Mouse (Mus musculus): Measurements from ENCODE around the gene Nfatc2ip. TPM values are rescaled to one million over a fixed set of nuclear protein-coding genes. Genes with fewer than 3 reads are reported as not detected.
A peak's percentile ranks its signal among the peaks of the same experiment; 100 is the strongest.
"Not testable (repeated sequence)": the region's sequence is repeated elsewhere in the genome, so short reads cannot be mapped to it uniquely, and the experiment has no call there.

The Nfatc2ip gene
- polyA plus RNA-seq, 1 experiment, result 24.3 TPM

DNA sequence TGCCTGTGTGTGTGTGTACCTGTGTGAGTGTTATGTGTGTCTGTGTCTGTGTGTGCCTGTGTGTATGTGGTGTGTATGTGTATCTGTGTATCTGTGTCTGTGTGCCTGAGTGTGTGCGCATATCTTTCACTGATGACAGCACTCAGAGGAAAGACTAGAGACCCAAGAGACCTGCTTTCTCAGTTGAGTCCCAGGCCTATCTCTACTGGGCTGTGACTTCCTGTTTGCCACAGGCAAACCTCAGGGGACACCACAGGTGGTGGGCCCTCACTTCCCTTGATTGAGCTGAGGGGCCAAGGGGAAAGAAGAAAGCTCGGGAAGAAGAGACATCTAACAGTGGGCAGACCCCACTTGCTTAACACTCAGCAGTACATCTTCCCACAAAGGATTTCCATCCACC, 20.1 kb upstream of the Nfatc2ip start:
- H3K27me3 ChIP-seq (ENCODE audit: control insufficient read depth, insufficient read depth, low read length), result no peaks in the 10 kb centered on the region
- H3K27ac ChIP-seq (ENCODE audit: control insufficient read depth, insufficient read depth, low read length), result no peak overlapping the region
- H3K4me1 ChIP-seq (replicated peaks; ENCODE audit: control insufficient read depth, insufficient read depth, low read length), result peaks cover 8% of the 10 kb centered on the region
- no peak for TF ChIP-seq CTCF (IDR thresholded peaks at IDR 0.05; ENCODE audit: borderline replicate concordance, control insufficient read depth, extremely low read depth, insufficient read depth, low read length, poor library complexity)
- no peak for TF ChIP-seq POLR2A (IDR thresholded peaks at IDR 0.05; ENCODE audit: control insufficient read depth, extremely low read depth, insufficient read depth, low read length, poor library complexity)
- H3K4me3 ChIP-seq (ENCODE audit: control insufficient read depth, insufficient read depth, low read length), result no peak overlapping the region
- WGBS, result 7% methylated on average over 2 of the region's 2 CpGs
- peak; percentile 27 for DNase-seq
- no peaks in the 10 kb centered on the region for H3K36me3 ChIP-seq (ENCODE audit: control insufficient read depth, insufficient read depth, low read length)

DNA sequence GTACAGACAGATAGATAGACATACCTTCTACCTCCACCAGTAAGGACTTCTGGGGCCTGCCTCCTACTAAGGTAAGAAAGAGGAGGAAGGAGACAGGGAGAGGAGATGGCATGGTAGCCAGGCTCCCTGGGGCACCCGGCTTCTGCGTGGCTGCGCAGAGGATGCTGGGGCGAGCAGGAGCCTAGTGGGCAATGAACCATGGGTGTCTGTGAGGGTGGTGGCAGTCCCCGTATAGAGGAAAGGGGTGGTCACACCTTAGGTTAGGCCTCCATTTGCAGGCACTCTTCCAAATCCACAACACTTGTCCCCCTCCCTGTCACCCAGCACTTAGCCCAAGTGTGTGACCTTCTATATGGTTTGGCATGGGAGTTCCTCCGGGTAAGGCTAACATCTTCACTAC, 18.2 kb upstream of the Nfatc2ip start, which contains the start of gene Cd19:
Gene Cd19 (minus strand): TSS at position 165 of the 400 bp plus-strand sequence.
- 88% methylated on average over 6 of the region's 6 CpGs for WGBS
- no peak within 1 kb of the TSS for H3K27ac ChIP-seq (ENCODE audit: control insufficient read depth, insufficient read depth, low read length)
- peaks cover 8% of the 10 kb centered on the region for H3K4me1 ChIP-seq (replicated peaks; ENCODE audit: control insufficient read depth, insufficient read depth, low read length)
- no peaks in the 10 kb centered on the region for H3K27me3 ChIP-seq (ENCODE audit: control insufficient read depth, insufficient read depth, low read length)
- H3K36me3 ChIP-seq (ENCODE audit: control insufficient read depth, insufficient read depth, low read length), result no peaks in the 10 kb centered on the region
- TF ChIP-seq CTCF (IDR thresholded peaks at IDR 0.05; ENCODE audit: borderline replicate concordance, control insufficient read depth, extremely low read depth, insufficient read depth, low read length, poor library complexity) (no peak), POLR2A (IDR thresholded peaks at IDR 0.05; ENCODE audit: control insufficient read depth, extremely low read depth, insufficient read depth, low read length, poor library complexity) (no peak)
- no peak for DNase-seq
- H3K4me3 ChIP-seq (ENCODE audit: control insufficient read depth, insufficient read depth, low read length), result no peak within 1 kb of the TSS

DNA sequence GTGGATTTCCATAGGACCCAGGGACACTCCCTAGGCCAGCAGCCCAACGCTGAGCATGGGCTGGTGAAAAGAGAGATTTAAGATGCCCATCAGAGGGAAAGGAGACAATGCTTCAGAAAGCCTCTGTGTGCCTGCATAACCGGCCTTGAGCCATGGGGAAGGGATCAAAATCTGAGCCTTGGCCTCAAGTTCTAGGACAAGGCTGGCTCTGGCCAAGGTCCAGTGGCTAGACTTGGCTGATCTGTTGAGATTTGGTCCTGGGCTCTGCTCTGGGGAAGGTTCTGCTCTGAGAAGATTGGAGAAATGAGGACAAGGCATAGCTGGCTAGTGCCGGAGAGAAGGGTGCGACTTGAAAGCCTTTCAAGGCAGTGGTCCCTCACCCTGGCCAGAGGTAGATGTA, 14.5 kb upstream of the Nfatc2ip start:
- DNase-seq, result no peak
- no peaks in the 10 kb centered on the region; the same call in 1 of the 2 replicates for H3K4me1 ChIP-seq (replicated peaks; ENCODE audit: control insufficient read depth, insufficient read depth, low read length)
- no peaks in the 10 kb centered on the region for H3K27me3 ChIP-seq (ENCODE audit: control insufficient read depth, insufficient read depth, low read length)
- no peak overlapping the region for H3K4me3 ChIP-seq (ENCODE audit: control insufficient read depth, insufficient read depth, low read length)
- H3K27ac ChIP-seq (ENCODE audit: control insufficient read depth, insufficient read depth, low read length), result no peak overlapping the region
- WGBS, result 97% methylated on average over 4 of the region's 4 CpGs
- TF ChIP-seq CTCF (IDR thresholded peaks at IDR 0.05; ENCODE audit: borderline replicate concordance, control insufficient read depth, extremely low read depth, insufficient read depth, low read length, poor library complexity) (no peak), POLR2A (IDR thresholded peaks at IDR 0.05; ENCODE audit: control insufficient read depth, extremely low read depth, insufficient read depth, low read length, poor library complexity) (no peak)
- H3K36me3 ChIP-seq (ENCODE audit: control insufficient read depth, insufficient read depth, low read length), result no peaks in the 10 kb centered on the region

DNA sequence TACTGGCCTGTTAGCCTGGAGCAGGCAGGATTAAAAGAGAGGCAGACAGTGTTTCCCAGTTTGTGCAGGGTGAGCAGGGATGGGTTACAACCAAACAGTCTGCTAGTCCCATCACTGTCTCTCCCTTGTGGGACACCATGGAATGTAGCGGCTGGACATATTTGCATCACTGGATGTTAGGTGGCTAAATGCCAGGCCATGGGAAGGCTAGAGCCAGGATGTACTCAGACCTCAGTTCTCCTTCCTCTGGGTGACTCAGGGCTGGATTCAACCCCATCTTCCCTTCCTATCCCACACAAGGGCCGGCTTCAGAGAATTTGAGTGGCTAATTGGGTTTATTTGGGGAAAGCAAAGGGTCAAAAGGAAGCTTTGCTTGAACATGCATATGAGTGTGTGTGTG, 12.1 kb upstream of the Nfatc2ip start:
- no peaks in the 10 kb centered on the region for H3K27me3 ChIP-seq (ENCODE audit: control insufficient read depth, insufficient read depth, low read length)
- TF ChIP-seq POLR2A (IDR thresholded peaks at IDR 0.05; ENCODE audit: control insufficient read depth, extremely low read depth, insufficient read depth, low read length, poor library complexity) (no peak), CTCF (IDR thresholded peaks at IDR 0.05; ENCODE audit: borderline replicate concordance, control insufficient read depth, extremely low read depth, insufficient read depth, low read length, poor library complexity) (no peak)
- no peak for DNase-seq
- 91% methylated on average over 2 of the region's 2 CpGs for WGBS
- H3K27ac ChIP-seq (ENCODE audit: control insufficient read depth, insufficient read depth, low read length), result no peak overlapping the region
- no peak overlapping the region for H3K4me3 ChIP-seq (ENCODE audit: control insufficient read depth, insufficient read depth, low read length)
- no peaks in the 10 kb centered on the region for H3K4me1 ChIP-seq (replicated peaks; ENCODE audit: control insufficient read depth, insufficient read depth, low read length)
- no peaks in the 10 kb centered on the region for H3K36me3 ChIP-seq (ENCODE audit: control insufficient read depth, insufficient read depth, low read length)

DNA sequence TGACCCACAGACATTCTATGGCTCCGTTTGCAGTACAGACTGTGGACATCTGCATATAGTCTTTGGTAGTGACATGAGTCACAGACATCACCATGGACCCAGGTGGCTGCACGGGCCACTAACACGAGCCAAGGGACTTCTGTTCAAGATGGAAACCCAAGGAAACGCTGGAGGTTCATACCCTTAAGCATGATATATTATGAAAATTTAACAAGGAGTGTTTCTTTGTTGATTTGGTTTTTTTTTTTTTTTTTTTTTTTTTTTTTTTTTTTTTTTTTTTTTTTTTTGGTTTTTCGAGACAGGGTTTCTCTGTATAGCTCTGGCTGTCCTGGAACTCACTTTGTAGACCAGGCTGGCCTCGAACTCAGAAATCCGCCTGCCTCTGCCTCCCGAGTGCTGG, 6.0 kb upstream of the Nfatc2ip start:
- not testable (repeated sequence) for H3K27ac ChIP-seq (ENCODE audit: control insufficient read depth, insufficient read depth, low read length); H3K4me3 ChIP-seq (ENCODE audit: control insufficient read depth, insufficient read depth, low read length); H3K4me1 ChIP-seq (replicated peaks; ENCODE audit: control insufficient read depth, insufficient read depth, low read length); H3K36me3 ChIP-seq (ENCODE audit: control insufficient read depth, insufficient read depth, low read length); DNase-seq; H3K27me3 ChIP-seq (ENCODE audit: control insufficient read depth, insufficient read depth, low read length)
- 78% methylated on average over 8 of the region's 8 CpGs for WGBS

DNA sequence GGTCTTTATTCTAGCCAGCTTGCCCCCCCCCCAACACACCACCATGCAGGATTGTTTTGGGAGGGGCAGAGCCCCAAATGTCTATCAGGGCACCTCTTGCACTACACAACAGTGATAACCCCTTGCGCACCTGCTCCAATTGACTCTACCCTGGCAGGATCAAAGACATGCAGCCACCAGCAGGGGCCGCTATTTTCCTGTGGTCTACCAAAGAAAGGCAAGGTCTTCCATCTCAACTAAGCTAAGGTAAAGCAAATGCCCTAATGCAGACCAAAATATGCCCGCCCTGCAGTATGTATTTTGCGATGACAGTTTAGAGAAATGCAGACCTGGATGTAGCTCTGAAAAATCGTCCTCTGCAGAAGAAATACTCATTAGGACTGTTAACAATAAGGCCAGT, 3.0 kb upstream of the Nfatc2ip start:
- peak; percentile 88 for DNase-seq
- no peaks in the 10 kb centered on the region for H3K27me3 ChIP-seq (ENCODE audit: control insufficient read depth, insufficient read depth, low read length)
- TF ChIP-seq CTCF (IDR thresholded peaks at IDR 0.05; ENCODE audit: borderline replicate concordance, control insufficient read depth, extremely low read depth, insufficient read depth, low read length, poor library complexity) (peak; percentile 69; the same call in 1 of the 2 replicates), POLR2A (IDR thresholded peaks at IDR 0.05; ENCODE audit: control insufficient read depth, extremely low read depth, insufficient read depth, low read length, poor library complexity) (no peak)
- no peaks in the 10 kb centered on the region for H3K36me3 ChIP-seq (ENCODE audit: control insufficient read depth, insufficient read depth, low read length)
- WGBS, result 5% methylated on average over 5 of the region's 5 CpGs
- no peak overlapping the region for H3K4me3 ChIP-seq (ENCODE audit: control insufficient read depth, insufficient read depth, low read length)
- H3K27ac ChIP-seq (ENCODE audit: control insufficient read depth, insufficient read depth, low read length), result no peak overlapping the region
- peaks cover 4% of the 10 kb centered on the region for H3K4me1 ChIP-seq (replicated peaks; ENCODE audit: control insufficient read depth, insufficient read depth, low read length)

DNA sequence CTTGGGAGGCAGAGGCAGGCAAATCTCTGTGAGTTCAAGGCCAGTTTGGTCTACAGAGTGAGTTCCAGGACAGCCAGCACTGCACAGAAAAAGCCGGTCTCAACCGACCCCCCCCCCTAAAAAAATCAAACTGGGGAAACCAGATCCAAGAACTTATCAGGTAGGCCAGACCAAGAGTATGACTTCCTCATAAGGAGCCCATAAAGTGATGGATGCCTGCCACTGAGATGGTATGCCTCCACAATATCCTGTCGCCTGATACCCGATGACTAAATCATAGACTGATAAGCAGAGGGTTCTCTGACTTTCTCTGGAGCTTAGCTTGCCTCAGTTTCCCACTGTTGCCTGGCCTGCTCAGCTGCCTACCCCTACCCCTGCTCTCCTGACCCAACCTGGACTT, 1.3 kb upstream of the Nfatc2ip start:
- Histone ChIP-seq H3K27ac (ENCODE audit: control insufficient read depth, insufficient read depth, low read length) (no peak overlapping the region), H3K4me1 (replicated peaks; ENCODE audit: control insufficient read depth, insufficient read depth, low read length) (peaks cover 4% of the 10 kb centered on the region), H3K27me3 (ENCODE audit: control insufficient read depth, insufficient read depth, low read length) (no peaks in the 10 kb centered on the region), H3K36me3 (ENCODE audit: control insufficient read depth, insufficient read depth, low read length) (no peaks in the 10 kb centered on the region), H3K4me3 (ENCODE audit: control insufficient read depth, insufficient read depth, low read length) (no peak overlapping the region)
- no peak for DNase-seq
- 92% methylated on average over 4 of the region's 4 CpGs for whole genome bisulfite sequencing
- TF ChIP-seq CTCF (IDR thresholded peaks at IDR 0.05; ENCODE audit: borderline replicate concordance, control insufficient read depth, extremely low read depth, insufficient read depth, low read length, poor library complexity) (no peak), POLR2A (IDR thresholded peaks at IDR 0.05; ENCODE audit: control insufficient read depth, extremely low read depth, insufficient read depth, low read length, poor library complexity) (no peak)

Measured in thymus, adult 2 months (tissue).